Mouse (Mus musculus) CD4-positive, CD25-positive, alpha-beta regulatory T cell, adult 2 months (primary cell): ENCODE data around the gene Mif.
A peak's percentile ranks its signal among the peaks of the same experiment; 100 is the strongest.
"Not testable (repeated sequence)": the region's sequence is repeated elsewhere in the genome, so short reads cannot be mapped to it uniquely, and the experiment has no call there.

ENCODE experiments used
- DNase-seq: peaks from one replicate; pipeline ENCODE4 v3.0.0-alpha.2; 2012; ENCODE audit warnings: low read depth, low spot score

The Mif gene

DNA sequence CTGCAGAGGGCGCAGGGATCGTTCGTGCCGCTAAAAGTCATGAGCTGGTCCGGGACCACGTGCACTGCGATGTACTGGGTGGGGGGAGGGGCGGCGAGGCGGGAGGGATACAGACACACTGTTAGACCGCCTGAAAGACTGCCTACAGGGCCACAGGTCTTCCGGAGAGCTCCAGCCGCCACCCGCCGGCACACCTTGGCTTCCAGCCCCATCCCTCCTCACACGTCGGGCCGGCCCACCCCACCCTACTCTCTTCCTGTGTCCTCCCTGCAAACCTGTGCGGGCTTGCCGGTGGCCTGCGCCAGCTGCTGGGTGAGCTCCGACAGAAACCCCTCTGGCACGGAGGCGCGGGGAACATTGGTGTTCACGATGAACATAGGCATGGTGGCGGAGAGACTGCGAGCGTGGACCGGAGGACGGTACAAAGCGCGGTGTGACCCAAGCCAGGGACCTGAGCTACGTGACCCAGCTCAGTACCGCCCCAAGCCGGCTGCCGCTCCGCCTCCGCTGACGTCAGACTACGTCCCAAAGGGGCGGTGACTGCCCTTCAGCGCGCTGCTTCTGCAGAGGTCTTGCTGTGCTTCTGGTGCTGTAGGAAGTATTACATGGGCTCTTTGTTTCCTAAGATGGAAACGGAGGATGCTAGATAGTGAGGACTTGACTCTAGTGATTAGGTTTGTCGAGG lies at the start of gene Mif:
Gene Mif (minus strand): TSS at position 455 of the 685 bp plus-strand sequence.
- peak; percentile 96 for DNase-seq

DNA sequence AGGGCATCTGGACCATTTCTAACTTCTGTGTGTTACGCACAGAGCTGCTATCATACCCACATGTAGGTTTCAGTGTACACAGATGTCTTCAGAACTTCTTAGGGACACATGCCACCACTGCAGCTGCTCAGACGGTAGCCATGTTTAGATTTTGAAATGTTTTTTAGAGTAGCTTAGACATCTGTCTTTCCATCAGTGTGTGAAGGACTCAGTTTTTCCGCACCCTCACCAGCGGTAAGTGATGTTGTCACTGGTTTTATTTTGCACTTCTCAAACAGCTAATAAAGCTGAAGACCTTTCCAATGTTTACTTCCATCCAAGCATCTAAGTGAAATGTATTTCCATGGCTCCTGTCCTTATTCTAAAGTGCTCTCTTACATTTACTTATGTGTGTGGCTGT lies 46.8 kb upstream of the Mif start:
- DNase-seq: no peak

DNA sequence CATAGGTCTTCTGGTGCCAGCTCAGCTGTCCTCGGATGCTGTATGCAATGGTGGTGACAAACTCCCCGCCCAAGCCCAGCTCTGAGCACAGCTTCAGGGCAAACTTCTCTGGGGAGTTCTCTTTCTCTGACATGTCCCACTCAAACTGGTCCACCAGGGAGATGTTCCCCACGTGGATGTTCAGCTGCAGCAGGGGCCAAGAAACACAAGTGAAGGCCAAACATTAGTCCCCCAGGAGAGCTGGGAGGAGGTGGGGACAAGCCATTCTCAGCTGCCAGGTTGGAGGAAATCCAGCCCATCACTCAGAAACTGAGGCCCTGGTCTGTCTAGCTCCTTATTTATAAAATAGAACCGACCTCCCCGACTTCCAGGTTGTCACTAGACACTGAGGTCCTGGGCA lies 44.4 kb upstream of the Mif start:
- DNase-seq: no peak

DNA sequence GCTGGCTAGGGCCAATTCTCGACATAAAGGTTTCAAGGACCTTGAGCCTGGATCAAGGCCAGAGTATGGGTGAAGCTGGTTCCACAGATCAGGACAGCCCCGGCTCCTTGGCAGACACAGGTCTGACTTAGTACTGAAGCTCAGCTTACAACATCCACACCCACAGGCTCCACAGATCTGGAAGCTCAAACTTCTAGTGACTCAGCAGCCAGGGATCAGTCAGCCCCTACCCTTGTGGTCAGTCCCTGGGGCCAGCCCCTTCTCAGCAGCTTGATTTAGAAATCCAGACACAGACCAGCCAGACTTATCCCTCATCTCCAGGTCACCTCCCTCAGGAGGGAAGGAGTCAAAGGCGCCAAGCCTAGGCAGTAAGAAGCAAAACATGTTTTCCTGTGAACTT lies 38.8 kb upstream of the Mif start:
- no peak for DNase-seq

DNA sequence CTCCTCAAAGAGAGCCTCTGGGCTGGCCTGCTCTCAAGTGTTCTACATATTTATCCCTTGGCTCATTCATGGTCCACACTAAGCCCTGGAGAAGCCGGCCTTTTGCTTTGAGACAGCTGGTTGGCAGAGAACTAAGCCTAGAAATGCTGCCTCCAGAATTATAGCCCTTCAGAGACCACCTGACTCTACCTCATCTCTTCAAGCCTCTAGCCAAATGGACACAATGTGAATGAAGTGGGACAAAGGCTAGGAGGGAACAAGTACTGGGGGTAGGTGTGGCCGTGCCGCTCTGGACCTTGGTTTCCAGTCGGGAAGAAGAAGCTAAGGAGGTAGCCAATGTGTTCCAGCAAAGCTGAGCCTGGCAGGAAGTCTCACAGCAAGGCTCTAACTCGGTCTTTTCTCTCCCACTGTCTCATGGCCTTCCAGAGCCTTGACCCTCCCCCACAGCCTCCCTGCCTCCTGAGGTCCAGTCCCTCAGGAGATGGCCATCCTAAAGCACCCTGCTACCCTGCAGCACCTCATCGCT lies 38.1 kb upstream of the Mif start:
- DNase-seq: no peak

DNA sequence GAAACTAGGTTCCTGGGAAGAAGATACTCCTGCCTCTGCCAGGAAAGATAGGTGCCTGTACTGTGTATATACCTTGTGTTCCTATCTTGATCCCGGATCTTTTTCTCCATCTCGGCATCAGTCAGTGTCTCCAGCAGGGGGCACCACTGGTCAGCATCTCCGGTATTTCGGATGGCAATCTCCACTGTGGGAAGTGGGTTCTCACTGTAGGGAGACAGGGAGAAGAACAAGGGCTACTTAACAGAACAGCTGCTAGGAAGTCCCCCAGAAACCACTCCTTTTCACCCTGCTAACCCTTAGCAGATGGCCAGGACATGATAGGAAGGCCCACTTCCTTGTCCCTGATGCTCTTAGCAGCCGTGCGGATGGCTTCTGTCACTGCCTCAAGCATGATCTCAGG lies 37.3 kb upstream of the Mif start:
- DNase-seq: peak; percentile 68

DNA sequence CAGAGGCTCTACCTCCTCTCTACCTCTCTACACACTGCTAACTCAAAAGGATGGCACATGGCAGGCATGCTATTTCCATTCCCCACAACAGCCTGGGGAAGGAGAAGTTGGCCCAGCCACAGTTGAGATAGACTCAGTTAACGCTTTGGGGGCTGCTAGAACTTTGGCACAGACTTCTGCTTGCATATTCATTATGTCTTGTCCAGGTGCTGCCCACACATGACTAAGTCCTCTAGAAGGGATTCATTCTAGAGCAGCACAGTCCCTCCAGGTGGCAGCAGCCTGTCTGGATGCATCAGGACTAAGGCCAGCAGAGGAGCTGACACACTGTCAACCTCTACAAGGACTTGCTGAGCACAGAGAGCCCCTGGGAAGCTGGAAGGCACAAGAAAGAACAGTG lies 36.2 kb upstream of the Mif start:
- no peak for DNase-seq

DNA sequence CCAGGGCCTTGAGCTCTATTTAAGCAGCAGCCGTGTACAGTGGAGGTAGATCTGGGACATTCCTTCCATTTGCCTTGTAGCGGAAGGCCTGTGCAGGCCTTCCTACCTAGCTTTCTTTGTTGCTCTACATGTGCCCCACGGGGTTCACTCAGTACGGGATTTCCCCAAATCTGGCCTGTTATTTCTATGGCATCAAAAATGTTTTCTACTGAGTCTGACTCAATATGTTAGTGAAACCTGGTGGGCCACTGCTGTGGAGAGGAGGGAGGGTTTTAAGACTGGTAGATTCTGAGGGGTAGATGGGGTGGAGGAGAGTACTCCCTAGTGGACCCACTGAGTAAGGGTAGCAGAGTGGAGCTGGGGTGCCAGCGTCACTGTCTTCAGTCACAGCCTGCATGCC lies 35.7 kb upstream of the Mif start:
- DNase-seq: peak; percentile 28

DNA sequence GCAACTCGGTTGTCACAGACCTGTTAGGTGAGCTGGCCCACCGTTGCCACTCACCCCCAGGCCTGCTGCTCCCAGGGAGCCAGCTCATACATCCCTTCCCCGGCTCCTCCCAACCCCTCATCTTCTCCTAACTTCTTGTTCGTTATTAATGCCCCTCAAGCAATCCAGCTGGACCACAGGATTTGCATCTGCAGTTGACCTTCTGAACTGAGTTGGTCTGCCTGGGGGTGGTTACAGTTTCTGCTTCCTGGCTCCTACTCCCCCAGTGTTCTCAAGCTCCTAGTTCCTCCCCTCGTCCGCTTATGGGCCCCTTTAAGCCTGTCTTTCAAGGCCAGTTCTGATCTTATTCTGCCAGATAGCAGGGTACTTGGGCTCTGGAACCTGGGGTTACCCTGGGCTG lies 34.6 kb upstream of the Mif start:
- no peak for DNase-seq

DNA sequence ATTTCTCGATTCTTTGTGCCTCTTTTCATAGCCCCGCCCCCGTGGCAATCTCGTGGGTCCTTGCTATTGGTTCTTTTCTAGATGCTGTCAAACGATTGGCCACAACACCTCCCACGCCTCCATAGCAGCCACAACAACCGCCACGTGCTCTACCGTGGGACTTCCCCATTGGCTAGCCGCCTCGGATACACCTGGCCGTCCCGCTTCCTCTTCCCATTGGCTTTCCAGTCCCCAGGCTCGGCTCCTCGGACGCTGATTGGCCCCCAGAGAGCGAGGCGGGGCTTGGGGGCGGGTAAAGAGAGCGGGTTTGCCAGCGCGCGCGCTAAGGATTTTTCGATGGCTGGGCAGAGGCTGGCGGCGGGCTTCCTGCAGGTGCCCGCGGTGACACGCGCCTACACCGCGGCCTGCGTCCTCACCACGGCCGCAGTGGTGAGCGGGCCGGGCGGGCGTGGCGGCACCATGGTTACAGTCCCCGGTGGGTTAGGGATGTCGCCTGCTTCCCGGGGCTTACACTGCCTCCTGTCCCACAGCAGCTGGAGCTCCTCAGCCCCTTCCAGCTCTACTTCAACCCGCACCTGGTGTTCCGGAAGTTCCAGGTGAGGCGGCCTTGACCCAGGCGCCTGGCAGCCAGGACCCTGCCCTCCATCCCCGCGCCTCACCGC lies 33.2 kb upstream of the Mif start, which contains the start of gene Derl3:
Gene Derl3 (plus strand): TSS at position 325 of the 662 bp plus-strand sequence.
- peak; percentile 98 for DNase-seq

DNA sequence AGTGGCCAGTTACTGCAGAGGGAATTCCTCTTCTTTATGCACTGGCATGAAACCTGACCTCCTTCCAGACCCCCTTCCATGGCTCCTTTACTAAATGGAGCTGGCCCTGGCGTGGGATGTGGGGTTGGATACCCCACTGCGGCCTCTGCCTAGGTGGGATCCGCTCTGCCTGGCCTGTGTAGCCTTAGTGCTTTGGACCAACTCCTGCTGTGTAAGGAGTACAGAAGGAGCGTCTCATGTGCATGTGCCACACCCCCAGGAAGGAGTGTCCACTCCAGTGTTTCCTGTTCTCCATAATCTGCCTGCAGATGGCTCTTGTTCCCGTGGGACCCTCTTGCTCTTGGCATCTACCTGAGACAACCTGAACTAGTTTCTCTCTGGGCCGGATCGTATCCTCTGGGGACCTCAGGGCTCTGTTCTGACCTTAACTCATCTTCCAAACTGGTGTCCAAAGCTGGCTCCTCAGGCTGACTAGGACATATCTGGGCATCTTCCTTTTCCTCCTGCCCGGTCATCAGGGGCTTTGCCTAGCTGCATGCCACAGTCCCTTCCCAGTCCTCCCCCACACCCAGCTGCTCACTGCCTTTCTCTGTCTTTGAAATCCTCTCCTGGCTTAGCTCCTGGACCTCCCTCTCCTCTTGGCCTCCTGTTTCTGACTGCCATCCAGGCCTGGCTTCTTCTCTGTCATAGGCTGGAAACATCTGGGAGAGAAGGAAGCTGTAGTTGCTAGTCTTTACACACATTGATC lies 29.5 kb upstream of the Mif start:
- DNase-seq: no peak

DNA sequence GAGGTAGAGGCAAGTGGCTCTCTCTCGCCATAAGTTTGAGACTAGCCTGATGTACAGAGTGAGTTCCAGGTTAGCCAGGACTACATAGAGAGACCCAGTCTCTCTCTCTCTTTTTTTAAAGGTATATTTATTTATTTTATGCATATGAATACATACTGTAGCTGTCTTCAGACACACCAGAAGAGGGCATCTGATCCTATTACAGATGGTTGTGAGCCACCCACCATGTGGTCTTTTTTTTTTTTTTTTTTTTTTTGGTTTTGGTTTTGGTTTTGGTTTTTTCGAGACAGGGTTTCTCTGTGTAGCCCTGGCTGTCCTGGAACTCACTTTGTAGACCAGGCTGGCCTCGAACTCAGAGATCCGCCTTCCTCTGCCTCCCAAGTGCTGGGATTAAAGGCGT lies 27.5 kb upstream of the Mif start:
- not testable (repeated sequence) for DNase-seq

DNA sequence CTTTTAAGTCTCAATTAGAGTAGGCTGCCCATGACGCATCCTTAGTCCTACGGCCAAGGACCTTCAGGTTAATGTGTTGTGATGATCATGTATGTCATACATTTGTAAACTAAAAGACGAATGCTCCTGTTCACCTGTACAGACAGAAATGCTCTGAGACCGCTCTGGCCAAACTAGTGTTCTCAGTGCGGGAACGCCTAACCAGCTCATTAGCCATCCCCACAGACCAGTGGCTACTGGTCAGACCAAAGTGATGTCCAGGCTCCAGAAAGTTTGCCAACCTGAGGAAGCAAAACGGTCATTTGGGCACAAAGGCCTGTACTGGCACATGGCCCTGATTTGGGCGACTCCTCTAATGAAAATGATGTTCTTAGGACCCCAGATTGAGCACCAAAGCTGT lies 24.7 kb upstream of the Mif start:
- DNase-seq: no peak

DNA sequence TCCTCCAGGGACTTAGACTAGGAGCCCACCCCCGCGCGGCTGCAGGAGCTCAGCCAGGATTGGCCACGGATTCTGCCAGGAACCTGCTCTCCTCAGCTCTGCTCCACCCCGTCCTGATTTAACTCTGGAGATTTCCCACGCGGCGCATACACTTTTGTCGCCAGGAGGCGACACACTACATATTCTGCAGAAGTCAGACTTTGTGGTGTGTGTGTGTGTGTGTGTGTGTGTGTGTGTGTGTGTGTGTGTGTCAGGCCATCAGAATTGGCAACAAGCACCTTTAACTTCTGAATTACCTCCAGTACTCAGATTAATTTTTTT lies 23.2 kb upstream of the Mif start:
- peak; percentile 81 for DNase-seq

DNA sequence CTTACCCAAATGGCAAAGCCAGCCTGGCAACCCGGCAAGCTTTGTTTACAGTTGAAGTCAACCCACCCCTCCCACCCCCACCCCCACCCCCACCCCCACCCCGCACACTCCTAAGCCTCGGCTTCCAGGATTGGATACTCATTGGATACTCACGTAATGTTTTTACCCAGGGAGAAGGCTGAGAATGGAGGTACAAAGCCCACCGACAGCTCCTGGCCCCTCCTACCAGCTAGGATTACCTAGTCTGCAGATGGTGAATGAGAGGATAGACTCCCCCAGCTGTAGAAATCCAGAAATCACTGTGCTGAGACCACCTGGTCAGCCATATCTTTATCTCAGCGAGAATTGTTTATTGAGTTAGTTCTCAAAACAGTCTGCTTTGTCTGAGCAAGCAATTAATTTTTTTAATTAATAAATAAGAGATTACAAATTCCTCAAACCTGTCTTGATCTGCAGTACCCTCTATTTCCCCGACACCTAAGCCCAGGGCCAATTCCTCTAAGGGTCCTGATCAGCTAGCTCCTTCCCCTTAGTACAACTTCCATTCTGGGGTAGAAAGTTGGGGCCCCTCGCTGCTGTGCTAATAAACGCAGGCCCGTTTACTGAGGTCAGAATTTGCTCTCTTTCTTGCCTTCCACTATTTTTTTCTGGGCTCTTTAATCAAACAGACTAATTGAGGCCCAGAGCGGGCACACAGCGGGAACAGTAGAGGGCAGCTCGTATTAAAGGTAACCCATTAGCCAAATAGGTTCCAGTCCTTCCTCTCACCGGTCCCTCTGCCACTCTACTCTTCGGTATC lies 22.6 kb upstream of the Mif start:
- no peak for DNase-seq

DNA sequence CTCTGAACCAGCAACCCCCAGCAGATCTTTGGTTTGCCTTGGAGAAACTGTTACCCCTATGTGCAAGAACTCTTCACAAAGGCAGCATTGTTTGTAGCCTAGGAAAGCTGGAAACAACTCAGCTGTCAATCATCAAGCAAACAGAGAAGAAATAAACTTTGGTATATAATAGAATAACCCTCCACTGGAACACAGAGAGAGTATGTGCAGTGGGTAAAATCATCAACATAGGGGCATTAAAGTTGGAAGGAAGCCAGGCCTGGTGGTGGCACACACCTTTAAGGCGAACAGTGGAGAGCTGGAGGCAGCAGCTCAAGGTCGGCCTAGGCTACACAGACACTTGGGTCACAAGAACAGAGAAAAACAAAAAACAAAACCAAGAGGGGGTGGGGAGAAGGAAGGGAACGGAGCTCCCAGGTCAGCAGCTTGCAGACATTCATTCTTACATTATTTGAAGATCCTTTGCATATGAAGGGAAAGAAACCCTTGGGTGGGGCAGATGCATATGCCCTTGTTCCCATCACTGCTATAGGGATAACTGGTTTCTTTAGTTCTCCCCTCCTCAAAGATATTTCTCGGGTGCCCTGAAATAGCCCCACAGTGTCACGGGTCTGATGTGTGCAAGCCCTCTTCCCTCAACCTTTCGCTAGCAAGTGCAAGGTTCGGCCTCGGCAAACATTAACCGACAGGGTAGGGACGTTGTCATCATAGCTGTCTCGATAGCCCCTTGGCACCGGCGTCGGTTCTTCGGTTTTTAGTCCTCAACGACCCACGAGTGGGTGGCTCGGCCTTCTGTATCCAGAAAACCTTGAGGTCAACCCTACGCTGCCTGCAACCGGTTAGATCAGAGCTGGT lies 21.8 kb upstream of the Mif start:
- DNase-seq: no peak

DNA sequence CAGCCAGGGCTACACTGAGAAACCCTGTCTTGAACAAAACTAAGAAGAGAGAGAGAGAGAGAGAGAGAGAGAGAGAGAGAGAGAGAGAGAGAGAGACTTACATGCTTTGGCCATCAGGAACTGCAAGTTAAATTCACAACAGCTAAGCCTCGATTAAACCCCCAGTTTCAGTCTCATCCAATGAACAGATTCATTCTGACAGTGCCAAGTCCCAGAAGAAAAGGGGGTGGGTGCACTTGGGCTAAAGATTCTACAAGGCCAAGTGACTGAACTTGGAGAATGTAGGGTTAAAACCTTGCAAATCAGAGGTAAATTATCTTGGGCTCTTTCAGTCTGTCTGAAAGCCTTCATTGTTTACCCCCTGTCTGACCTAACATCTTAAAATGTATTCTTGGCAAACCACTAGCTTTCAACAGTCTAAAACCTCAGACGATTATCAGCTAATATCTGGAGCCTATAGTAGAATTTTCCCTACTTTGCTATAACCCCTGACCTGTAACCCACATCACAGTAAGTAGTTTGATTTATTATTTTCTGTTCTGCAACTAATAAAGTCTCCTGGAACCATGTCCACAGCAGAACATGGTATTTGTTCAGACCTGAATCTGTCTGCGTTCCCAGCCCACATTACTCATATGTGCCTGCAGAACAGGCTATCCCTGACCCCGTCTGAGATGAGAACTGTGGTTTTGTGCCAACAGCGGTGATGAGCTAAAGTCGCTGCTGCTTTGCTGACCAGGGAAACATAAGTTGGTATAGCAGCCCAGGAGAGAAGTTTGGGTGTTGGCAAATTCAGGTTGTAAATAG lies 20.9 kb upstream of the Mif start:
- DNase-seq: no peak

DNA sequence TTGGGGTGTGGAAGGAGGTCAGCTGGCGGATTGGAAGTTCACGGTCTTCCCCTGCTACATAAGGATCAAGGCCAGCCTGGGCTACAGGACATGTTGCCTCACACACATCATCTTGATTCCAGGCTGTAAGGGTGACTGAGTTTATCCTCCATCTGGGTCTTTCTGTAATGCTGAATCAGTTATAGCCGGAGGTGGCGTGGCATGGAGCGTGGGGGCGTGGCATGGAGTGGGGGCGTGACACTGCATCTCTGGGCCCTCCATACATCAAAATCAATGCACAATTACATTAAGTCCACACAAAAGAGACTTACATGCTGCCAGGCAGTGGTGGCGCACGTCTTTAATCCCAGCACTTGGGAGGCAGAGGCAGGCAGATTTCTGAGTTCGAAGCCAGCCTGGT lies 20.3 kb upstream of the Mif start:
- DNase-seq: no peak

DNA sequence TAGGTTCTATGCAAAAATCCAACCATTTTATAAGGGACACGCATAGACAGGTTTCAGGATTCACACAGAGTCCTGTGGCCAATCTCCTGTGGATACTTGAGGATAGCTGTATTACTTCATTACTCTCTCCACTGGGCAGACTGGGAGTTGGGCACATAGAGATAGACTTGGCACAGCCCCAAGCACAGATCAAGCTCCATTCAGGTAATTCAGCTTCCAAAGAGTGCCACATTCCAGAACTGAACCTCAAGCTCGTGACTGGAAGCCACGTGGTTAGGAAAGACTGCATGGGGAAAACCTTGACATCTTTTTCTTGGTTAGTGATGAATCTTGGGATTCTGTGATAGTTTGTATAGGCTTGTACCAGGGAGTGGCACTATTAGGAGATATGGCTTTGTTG lies 18.8 kb upstream of the Mif start:
- DNase-seq: no peak

DNA sequence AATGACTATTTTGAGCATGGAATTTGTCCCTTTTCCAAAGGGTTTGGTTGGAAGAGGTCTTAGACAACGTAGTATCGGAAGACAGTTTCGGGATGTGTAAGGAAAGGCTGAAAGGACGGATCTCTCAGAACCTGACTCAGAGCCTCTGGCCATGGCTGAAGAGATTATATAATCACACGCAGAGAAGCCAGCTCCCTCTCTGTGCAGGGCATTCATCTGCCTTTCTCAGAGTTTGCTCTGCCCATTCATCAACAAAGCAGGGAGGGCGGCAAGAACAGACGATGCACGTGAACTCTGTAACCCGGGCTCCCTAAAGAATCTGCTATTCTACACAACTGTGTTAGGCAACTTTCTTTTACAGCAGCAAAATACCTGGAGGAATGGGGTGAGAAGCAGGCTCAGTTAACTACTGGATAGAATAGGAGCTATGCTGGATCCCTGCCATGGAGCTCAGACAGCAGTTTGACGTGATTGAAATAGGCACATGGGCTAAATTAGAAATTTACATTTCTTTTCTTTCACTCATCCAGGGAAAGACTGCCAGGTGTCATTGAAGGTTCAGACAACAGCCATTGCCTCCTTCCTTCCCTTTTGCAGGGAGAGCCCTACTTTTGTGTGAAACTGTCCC lies 13.6 kb upstream of the Mif start:
- DNase-seq: no peak
